Mouse (Mus musculus): Measurements from ENCODE around the gene Prdx5.

DNA sequence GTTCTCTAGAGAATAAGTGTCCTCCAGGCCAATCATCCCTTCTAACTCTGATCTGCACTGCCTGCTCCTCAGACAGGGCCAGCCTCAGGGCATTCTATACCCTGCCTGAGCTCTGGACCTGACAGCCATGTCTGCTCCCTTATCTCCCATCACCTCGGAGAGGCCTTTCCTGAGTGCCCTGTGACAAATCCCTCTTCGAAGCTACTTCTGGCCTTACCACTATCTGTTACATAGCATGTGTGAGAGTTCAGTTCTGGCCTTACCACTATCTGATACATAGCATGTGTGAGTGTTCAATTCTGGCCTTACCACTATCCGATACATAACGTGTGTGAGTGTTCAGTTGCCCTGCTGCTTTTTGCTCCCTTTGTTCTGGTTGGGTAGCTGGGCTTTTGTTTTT lies 5.4 kb upstream of the Prdx5 start:
- TF ChIP-seq CTCF (IDR thresholded peaks at IDR 0.05; ENCODE audit: insufficient read depth, low read length) (no peak), POLR2A (IDR thresholded peaks at IDR 0.05; ENCODE audit: borderline replicate concordance, extremely low read depth, low read depth, low read length) (no peak)
